Mouse (Mus musculus) bone marrow, adult 2 months (tissue): Measurements from ENCODE around the gene Jph3. TPM values are rescaled to one million over a fixed set of nuclear protein-coding genes. Genes with fewer than 3 reads are reported as not detected.

Source experiments
- H3K27ac ChIP-seq: fragments of 200-500 bp; 2 replicates; pipeline ENCODE4 v1.5.1; 2012; ENCODE audit warnings: low read depth, mild to moderate bottlenecking, control low read depth, inconsistent platforms, low read length; ENCODE audit not compliant: control insufficient read depth, poor library complexity, insufficient read depth
- H3K4me1 ChIP-seq: fragments of 200-500 bp; 2 replicates; pipeline ENCODE4 v1.6.1; 2011; ENCODE audit warnings: low read length; ENCODE audit not compliant: control insufficient read depth, insufficient read depth
- H3K4me3 ChIP-seq: fragments of 200-500 bp; replicated peaks from 2 replicates; pipeline ENCODE3; 2011; ENCODE audit warnings: mild to moderate bottlenecking, low read depth, low read length, control low read depth; ENCODE audit not compliant: control insufficient read depth
- CTCF ChIP-seq: fragments of 200-500 bp; IDR thresholded peaks from 2 replicates; pipeline ENCODE4 v1.5.1; 2011; ENCODE audit warnings: low read length, control low read depth; ENCODE audit not compliant: control insufficient read depth, insufficient read depth
- POLR2A ChIP-seq: fragments of 200-500 bp; IDR thresholded peaks from 2 replicates; pipeline ENCODE4 v1.6.1; 2011; ENCODE audit warnings: low read depth, mild to moderate bottlenecking, control low read depth, low read length, borderline replicate concordance; ENCODE audit not compliant: control insufficient read depth
- WGBS: fragments of 180-500 bp; shearing (Covaris S2); methylation state at CpG from one replicate; pipeline ENCODE4 v1.1.7; 2018; 5-methylcytosine and 5-hydroxymethylcytosine counted together
- polyA plus RNA-seq: library from polyadenylated mRNA; stranded (reverse); fragments of >200 nt; gene quantifications from 2 replicates; pipeline ENCODE4 v1.2.4, GENCODE M21; 2011; ENCODE audit warnings: low replicate concordance; ENCODE audit not compliant: missing spikeins, insufficient read depth, insufficient read length

Jph3 gene
- polyA plus RNA-seq, 1 experiment, result 1.0 TPM

GRCm38 (mm10) chr8:121717982-121718425 lies 11.4 kb upstream of the Jph3 start:
- 31% methylated on average over 12 of the region's 12 CpGs for WGBS
- Histone ChIP-seq H3K4me1 (no peaks in the 10 kb centered on the region), H3K4me3 (no peak overlapping the region), H3K27ac (no peak overlapping the region)
- TF ChIP-seq POLR2A, result no peak
- peak; percentile 57 for TF ChIP-seq CTCF

- H3K4me3 ChIP-seq, result no peak overlapping the region
- H3K27ac ChIP-seq, result no peak overlapping the region
- 54% methylated on average over 6 of the region's 6 CpGs for WGBS
- no peak for TF ChIP-seq POLR2A
- TF ChIP-seq CTCF, result no peak
- H3K4me1 ChIP-seq, result no peaks in the 10 kb centered on the region
Observed at GRCm38 (mm10) chr8:121718925-121719324, 10.5 kb upstream of the Jph3 start.

- WGBS, result 53% methylated on average over 6 of the region's 6 CpGs
- no peak overlapping the region for H3K4me3 ChIP-seq
- H3K4me1 ChIP-seq, result no peaks in the 10 kb centered on the region
- no peak overlapping the region for H3K27ac ChIP-seq
- TF ChIP-seq POLR2A (no peak), CTCF (no peak)
Observed at GRCm38 (mm10) chr8:121721072-121721471, 8.4 kb upstream of the Jph3 start.

- TF ChIP-seq CTCF, result no peak
- no peak for TF ChIP-seq POLR2A
- Histone ChIP-seq H3K27ac (no peak overlapping the region), H3K4me1 (no peaks in the 10 kb centered on the region), H3K4me3 (no peak overlapping the region)
- 70% methylated on average over 12 of the region's 12 CpGs for WGBS
Observed at GRCm38 (mm10) chr8:121723846-121724245, 5.6 kb upstream of the Jph3 start.

GRCm38 (mm10) chr8:121727164-121727563 lies 2.3 kb upstream of the Jph3 start:
- H3K4me1 ChIP-seq, result no peaks in the 10 kb centered on the region
- WGBS, result 50% methylated on average over 3 of the region's 3 CpGs
- no peak overlapping the region for H3K27ac ChIP-seq
- H3K4me3 ChIP-seq, result no peak overlapping the region
- TF ChIP-seq CTCF (no peak), POLR2A (no peak)

GRCm38 (mm10) chr8:121729754-121730153 lies 331 bp downstream of the Jph3 start:
- 8% methylated on average over 54 of the region's 54 CpGs for WGBS
- H3K4me1 ChIP-seq, result no peaks in the 10 kb centered on the region
- TF ChIP-seq CTCF, result no peak
- TF ChIP-seq POLR2A, result no peak
- no peak overlapping the region for H3K27ac ChIP-seq
- no peak overlapping the region for H3K4me3 ChIP-seq

GRCm38 (mm10) chr8:121730170-121730569 lies 747 bp downstream of the Jph3 start:
- Histone ChIP-seq H3K4me3 (no peak overlapping the region), H3K27ac (no peak overlapping the region), H3K4me1 (no peaks in the 10 kb centered on the region)
- 12% methylated on average over 60 of the region's 60 CpGs for WGBS
- TF ChIP-seq POLR2A, result no peak
- no peak for TF ChIP-seq CTCF

- 3% methylated on average over 37 of the region's 37 CpGs for WGBS
- no peak overlapping the region for H3K27ac ChIP-seq
- no peaks in the 10 kb centered on the region for H3K4me1 ChIP-seq
- no peak overlapping the region for H3K4me3 ChIP-seq
- TF ChIP-seq CTCF (no peak), POLR2A (no peak; the same call in 1 of the 2 replicates)
Observed at GRCm38 (mm10) chr8:121730646-121731045, 1.2 kb downstream of the Jph3 start.

- H3K4me1 ChIP-seq, result no peaks in the 10 kb centered on the region
- no peak overlapping the region for H3K27ac ChIP-seq
- no peak overlapping the region for H3K4me3 ChIP-seq
- WGBS, result 6% methylated on average over 11 of the region's 11 CpGs
- TF ChIP-seq CTCF (no peak), POLR2A (no peak)
Observed at GRCm38 (mm10) chr8:121731060-121731459, 1.6 kb downstream of the Jph3 start.
